Comparison of ENCODE assay signal across 18 mouse cellular contexts in the genomic region with DNA sequence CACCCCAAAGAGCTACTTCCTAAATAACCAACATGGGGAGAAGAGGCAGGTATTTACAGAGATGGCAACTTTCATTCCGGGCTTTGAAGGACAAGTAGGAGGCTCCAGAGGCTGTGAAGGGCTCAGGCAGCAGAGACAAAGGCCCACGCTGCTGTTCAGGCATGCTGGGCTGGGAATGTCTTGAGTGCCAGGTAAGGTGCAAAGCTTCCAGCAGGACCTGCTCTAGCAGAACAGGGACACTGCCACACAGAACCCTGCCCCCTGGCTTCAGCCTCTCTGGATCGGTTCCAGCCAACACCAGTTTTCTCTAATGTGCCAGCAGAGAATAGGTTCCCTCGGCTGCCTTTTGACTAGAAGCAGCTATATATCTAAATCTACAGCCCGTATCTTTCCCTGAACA. TPM values are rescaled to one million over a fixed set of nuclear protein-coding genes. Genes with fewer than 3 reads are reported as not detected.
A peak's percentile ranks its signal among the peaks of the same experiment; 100 is the strongest.
DNase-seq lines count a peak whose midpoint lies in the region; TF ChIP-seq lines count a peak whose summit lies in the region.
"Had no signal": no experiment of that assay in that cellular context is flagged by ENCODE, and none has a peak within 500 bp of the region (broad histone marks: within the 10 kb centered on the region; RNA-seq: fewer than 3 reads in every experiment).

No protein-coding gene starts in this region.

- TF ChIP-seq RAD21 in MEL (IDR thresholded peaks at IDR 0.05; ENCODE audit: low read depth, low read length): no peak

- peaks cover 0 to 8% of the 10 kb centered on the region in 2 experiments; a peak in 2 of 4 replicates for H3K36me3 ChIP-seq in MEL (ENCODE audit: control insufficient read depth in 1 of 2, insufficient read depth in 2 of 2, low read length in 2 of 2)
- H3K36me3 ChIP-seq in limb, embryonic 10.5 days: peaks cover 30% of the 10 kb centered on the region

- H3K9ac ChIP-seq in MEL (ENCODE audit: control insufficient read depth, low read depth, low read length, poor library complexity, severe bottlenecking): peak overlapping the region; percentile 52
- H3K9ac ChIP-seq: liver, embryonic 14.5 days; lung, embryonic 15.5 days; neural tube, embryonic 12.5 days had no signal

- TF ChIP-seq EP300 in MEL (IDR thresholded peaks at IDR 0.05; ENCODE audit: low read depth in 1 of 2, low read length in 2 of 2): peak in 1 of 2 experiments; percentile 38; a peak in 3 of 4 replicates

- 82% methylated on average over 5 of the region's 5 CpGs for WGBS in limb, embryonic 10.5 days

- peak; percentile 36 to 39 for DNase-seq in cerebellum, postnatal 14 days
- no peak for DNase-seq in cerebellum, adult 9-11 months
- peak; percentile 37 to 49 for DNase-seq in kidney, postnatal 25 days
- DNase-seq in kidney, adult 9 months: no peak
- no peak for DNase-seq in MEL (ENCODE audit: low read depth, low spot score)
- no peak for DNase-seq in limb, embryonic 10.5 days (ENCODE audit: low spot score)
- DNase-seq in heart, postnatal 14 days: no peak
- DNase-seq: adrenal gland, postnatal 36 days; cerebellum, adult 11-12 months; gastrocnemius, postnatal 36 days; thymus, postnatal 36 days had no signal

- H3K4me1 ChIP-seq in MEL (ENCODE audit: control insufficient read depth in 1 of 2, insufficient read depth in 2 of 2, low read length in 2 of 2): peaks cover 11 to 26% of the 10 kb centered on the region in 2 experiments
- peaks cover 8% of the 10 kb centered on the region for H3K4me1 ChIP-seq in limb, embryonic 10.5 days
- H3K4me1 ChIP-seq: embryonic facial prominence, embryonic 10.5 days; neural tube, embryonic 12.5 days had no signal

- peak overlapping the region; percentile 69 for H3K27ac ChIP-seq in MEL (ENCODE audit: control insufficient read depth, low read depth, low read length)
- H3K27ac ChIP-seq in limb, embryonic 10.5 days: peak overlapping the region; percentile 14; the same call in 1 of the 2 replicates
- H3K27ac ChIP-seq: embryonic facial prominence, embryonic 10.5 days; liver, embryonic 14.5 days; lung, embryonic 15.5 days; neural tube, embryonic 12.5 days had no signal

- H3K9me3 ChIP-seq in MEL (replicated peaks; ENCODE audit: insufficient read depth, low read length): no peaks in the 10 kb centered on the region
- no peaks in the 10 kb centered on the region for H3K9me3 ChIP-seq in limb, embryonic 10.5 days (replicated peaks)
- H3K9me3 ChIP-seq: embryonic facial prominence, embryonic 10.5 days; G1E; lung, embryonic 15.5 days; neural tube, embryonic 12.5 days had no signal

- peak overlapping the region; percentile 7 to 36; a peak in 3 of 4 replicates for H3K4me3 ChIP-seq in MEL (ENCODE audit: control insufficient read depth in 1 of 2, insufficient read depth in 1 of 2, low read depth in 2 of 2, low read length in 2 of 2)
- H3K4me3 ChIP-seq in limb, embryonic 10.5 days: no peak overlapping the region
- H3K4me3 ChIP-seq: embryonic facial prominence, embryonic 10.5 days; lung, embryonic 15.5 days; neural tube, embryonic 12.5 days had no signal

- no peaks in the 10 kb centered on the region for H3K79me2 ChIP-seq in MEL (ENCODE audit: control insufficient read depth, insufficient read depth, low read length, poor library complexity)

- TF ChIP-seq CTCF in MEL (IDR thresholded peaks at IDR 0.05 in 2 of 3, conservative IDR thresholded peaks at IDR 0.05 in 1 of 3; ENCODE audit: control insufficient read depth in 1 of 3, insufficient read depth in 1 of 3, low read depth in 2 of 3, low read length in 3 of 3, poor library complexity in 1 of 3, severe bottlenecking in 1 of 3): no peak

- intact Hi-C loops in heart, postnatal 14 days (cut with DNase I): no loop called here

- TF ChIP-seq POLR2A in MEL (IDR thresholded peaks at IDR 0.05; ENCODE audit: control insufficient read depth in 1 of 2, insufficient read depth in 1 of 2, low read depth in 1 of 2, low read length in 2 of 2, poor library complexity in 1 of 2): no peak

- H3K27me3 ChIP-seq in MEL (ENCODE audit: control insufficient read depth in 1 of 2, insufficient read depth in 2 of 2, low read length in 2 of 2): no peaks in the 10 kb centered on the region
- H3K27me3 ChIP-seq in limb, embryonic 10.5 days (ENCODE audit: low read depth, poor library complexity, severe bottlenecking): no peaks in the 10 kb centered on the region
- H3K27me3 ChIP-seq: lung, embryonic 15.5 days; neural tube, embryonic 12.5 days had no signal

TF ChIP-seq in MEL, 35 proteins besides CTCF, POLR2A, EP300 and RAD21:
- no peak for TF ChIP-seq UBTF (IDR thresholded peaks at IDR 0.05; ENCODE audit: borderline replicate concordance, insufficient read depth, low read depth, low read length)
- TF ChIP-seq USF2 (IDR thresholded peaks at IDR 0.05; ENCODE audit: borderline replicate concordance in 1 of 2, insufficient read depth in 1 of 2, low read depth in 1 of 2, low read length in 2 of 2): no peak
- TF ChIP-seq USF1 (IDR thresholded peaks at IDR 0.05; ENCODE audit: low read depth, low read length): no peak
- TF ChIP-seq MXI1 (IDR thresholded peaks at IDR 0.05; ENCODE audit: low read depth, low read length): peak; percentile 6; the same call in 1 of the 2 replicates
- no peak for TF ChIP-seq KAT2A (conservative IDR thresholded peaks at IDR 0.05; ENCODE audit: low read depth, low read length)
- no peak for TF ChIP-seq HCFC1 (IDR thresholded peaks at IDR 0.05; ENCODE audit: low read depth, low read length)
- TF ChIP-seq E2F4 (IDR thresholded peaks at IDR 0.05; ENCODE audit: borderline replicate concordance, low read depth, low read length): no peak
- TF ChIP-seq SIN3A (IDR thresholded peaks at IDR 0.05; ENCODE audit: low read length): peak; percentile 55
- no peak for TF ChIP-seq MAZ (IDR thresholded peaks at IDR 0.05; ENCODE audit: low read depth, low read length)
- TF ChIP-seq JUND (IDR thresholded peaks at IDR 0.05; ENCODE audit: low read depth, low read length): no peak
- no peak for TF ChIP-seq BHLHE40 (IDR thresholded peaks at IDR 0.05; ENCODE audit: borderline replicate concordance, low read depth, low read length)
- 0 out of 2 replicates have a peak, but pooled peaks have one; percentile 61 for TF ChIP-seq CHD1 (IDR thresholded peaks at IDR 0.05; ENCODE audit: low read depth, low read length)
- no peak for TF ChIP-seq ETS1 (IDR thresholded peaks at IDR 0.05; ENCODE audit: low read depth, low read length)

RNA-seq across cellular contexts. Expression of a gene that starts 8.1 kb away (rescaled TPM):
- total RNA-seq in MEL (2012; rRNA removed): 1.2 and 2.8 TPM in 2 replicates
- polyA plus RNA-seq in MEL (2012; ENCODE audit: insufficient read depth in 1 of 2, insufficient read length in 2 of 2, low read depth in 1 of 2, low replicate concordance in 2 of 2, missing spikeins in 1 of 2): 1 to 10 TPM in 1 of 2 experiments, not detected in 1; 1.3 TPM
- 30.1 and 62.7 TPM in 2 replicates for polyA plus RNA-seq in limb, embryonic 10.5 days (2016; fragmentation: Nextera tagmentation; extraction: Ambion mirVana)
- total RNA-seq in heart, postnatal 14 days (2021): 100 to 1,000 TPM; 274 to 290 TPM
- total RNA-seq: common myeloid progenitor, adult 5-6 weeks had no signal
- polyA plus RNA-seq: inflammation-experienced regulatory T-cells, adult 6 months had no signal

Comparison
In these comparisons a context has a peak if more than half of its experiments do, and no peak if none do; other contexts are left out.
1. DNase-seq: peak in cerebellum, postnatal 14 days (2 of 2) and kidney, postnatal 25 days (2 of 2); none in cerebellum, adult 9-11 months (single experiment), kidney, adult 9 months (single experiment), MEL (single experiment), limb, embryonic 10.5 days (single experiment) and heart, postnatal 14 days (0 of 2).
2. RNA of a gene that starts 8.1 kb away (total RNA-seq): 274 to 290 TPM in heart, postnatal 14 days; 1.2 to 2.8 TPM in MEL; every median in the first group is over 10 times any median in the second.